Mouse (Mus musculus): Measurements from ENCODE around the gene Usp7. TPM values are rescaled to one million over a fixed set of nuclear protein-coding genes. Genes with fewer than 3 reads are reported as not detected.

Gene Usp7
- polyA plus RNA-seq, 1 experiment from 2014 or later: 45.4 TPM

GRCm38 (mm10) chr16:8795906-8796305, 3.8 kb upstream of the Usp7 start:
- DNase-seq (ENCODE audit: low spot score) (no peak), ATAC-seq (replicated peaks; ENCODE audit: low FRiP score, low TSS enrichment, low read depth) (no peak)
- 64% methylated on average over 2 of the region's 2 CpGs for WGBS

GRCm38 (mm10) chr16:8794952-8795351, 2.8 kb upstream of the Usp7 start:
- WGBS: 9% methylated on average over 3 of the region's 3 CpGs
- Histone ChIP-seq H3K4me1 (replicated peaks; ENCODE audit: control insufficient read depth, insufficient read depth, low read length) (no peaks in the 10 kb centered on the region), H3K27me3 (replicated peaks; ENCODE audit: control insufficient read depth, insufficient read depth, low read length) (no peaks in the 10 kb centered on the region), H3K27ac (ENCODE audit: low read depth) (no peak overlapping the region), H3K4me3 (ENCODE audit: low read depth, low read length) (no peak overlapping the region), H3K9ac (ENCODE audit: low read length) (no peak overlapping the region), H3K9me3 (ENCODE audit: control insufficient read depth, low read length) (no peaks in the 10 kb centered on the region), H3K4me2 (ENCODE audit: low read length) (no peak overlapping the region), H3K36me3 (ENCODE audit: control insufficient read depth, insufficient read depth, low read length) (no peaks in the 10 kb centered on the region)
- ATAC-seq (replicated peaks; ENCODE audit: low FRiP score, low TSS enrichment, low read depth) (no peak), DNase-seq (ENCODE audit: low spot score) (no peak)

More at GRCm38 (mm10) chr16:8795906-8796305, 3.8 kb upstream of the Usp7 start:
- H3K4me1 ChIP-seq (replicated peaks; ENCODE audit: control insufficient read depth, insufficient read depth, low read length): no peaks in the 10 kb centered on the region
- no peaks in the 10 kb centered on the region for H3K9me3 ChIP-seq (ENCODE audit: control insufficient read depth, low read length)
- H3K4me3 ChIP-seq (ENCODE audit: low read depth, low read length): no peak overlapping the region
- H3K27ac ChIP-seq (ENCODE audit: low read depth): no peak overlapping the region
- H3K9ac ChIP-seq (ENCODE audit: low read length): no peak overlapping the region
- no peak overlapping the region for H3K4me2 ChIP-seq (ENCODE audit: low read length)
- no peaks in the 10 kb centered on the region for H3K27me3 ChIP-seq (replicated peaks; ENCODE audit: control insufficient read depth, insufficient read depth, low read length)
- no peaks in the 10 kb centered on the region for H3K36me3 ChIP-seq (ENCODE audit: control insufficient read depth, insufficient read depth, low read length)

GRCm38 (mm10) chr16:8790886-8791285, 1.2 kb downstream of the Usp7 start:
- H3K4me3 ChIP-seq (ENCODE audit: low read depth, low read length): no peak overlapping the region
- H3K27ac ChIP-seq (ENCODE audit: low read depth): no peak overlapping the region
- WGBS: 78% methylated on average over 4 of the region's 4 CpGs
- H3K27me3 ChIP-seq (replicated peaks; ENCODE audit: control insufficient read depth, insufficient read depth, low read length): no peaks in the 10 kb centered on the region
- no peak for DNase-seq (ENCODE audit: low spot score)
- ATAC-seq (replicated peaks; ENCODE audit: low FRiP score, low TSS enrichment, low read depth): no peak
- no peaks in the 10 kb centered on the region for H3K36me3 ChIP-seq (ENCODE audit: control insufficient read depth, insufficient read depth, low read length)
- no peak overlapping the region for H3K4me2 ChIP-seq (ENCODE audit: low read length)
- H3K4me1 ChIP-seq (replicated peaks; ENCODE audit: control insufficient read depth, insufficient read depth, low read length): no peaks in the 10 kb centered on the region
- no peak overlapping the region for H3K9ac ChIP-seq (ENCODE audit: low read length)
- H3K9me3 ChIP-seq (ENCODE audit: control insufficient read depth, low read length): no peaks in the 10 kb centered on the region

- Histone ChIP-seq H3K4me3 (ENCODE audit: low read depth, low read length) (no peak overlapping the region), H3K9ac (ENCODE audit: low read length) (no peak overlapping the region), H3K9me3 (ENCODE audit: control insufficient read depth, low read length) (no peaks in the 10 kb centered on the region), H3K27me3 (replicated peaks; ENCODE audit: control insufficient read depth, insufficient read depth, low read length) (no peaks in the 10 kb centered on the region), H3K36me3 (ENCODE audit: control insufficient read depth, insufficient read depth, low read length) (no peaks in the 10 kb centered on the region), H3K4me2 (ENCODE audit: low read length) (no peak overlapping the region), H3K4me1 (replicated peaks; ENCODE audit: control insufficient read depth, insufficient read depth, low read length) (no peaks in the 10 kb centered on the region), H3K27ac (ENCODE audit: low read depth) (no peak overlapping the region)
- 59% methylated on average over 3 of the region's 3 CpGs for WGBS
- ATAC-seq (replicated peaks; ENCODE audit: low FRiP score, low TSS enrichment, low read depth) (no peak), DNase-seq (ENCODE audit: low spot score) (no peak)
Observed at GRCm38 (mm10) chr16:8784753-8785152, 7.4 kb downstream of the Usp7 start.

- no peak for ATAC-seq (replicated peaks; ENCODE audit: low FRiP score, low TSS enrichment, low read depth)
- WGBS: 84% methylated on average over 16 of the region's 16 CpGs
- DNase-seq (ENCODE audit: low spot score): no peak
- Histone ChIP-seq H3K4me1 (replicated peaks; ENCODE audit: control insufficient read depth, insufficient read depth, low read length) (no peaks in the 10 kb centered on the region), H3K27me3 (replicated peaks; ENCODE audit: control insufficient read depth, insufficient read depth, low read length) (no peaks in the 10 kb centered on the region), H3K27ac (ENCODE audit: low read depth) (no peak overlapping the region), H3K4me2 (ENCODE audit: low read length) (no peak overlapping the region), H3K4me3 (ENCODE audit: low read depth, low read length) (no peak overlapping the region), H3K9ac (ENCODE audit: low read length) (no peak overlapping the region), H3K36me3 (ENCODE audit: control insufficient read depth, insufficient read depth, low read length) (no peaks in the 10 kb centered on the region), H3K9me3 (ENCODE audit: control insufficient read depth, low read length) (no peaks in the 10 kb centered on the region)
Observed at GRCm38 (mm10) chr16:8783198-8783913, 8.8 kb downstream of the Usp7 start.

GRCm38 (mm10) chr16:8781660-8782059, 10.4 kb downstream of the Usp7 start:
- no peaks in the 10 kb centered on the region for H3K27me3 ChIP-seq (replicated peaks; ENCODE audit: control insufficient read depth, insufficient read depth, low read length)
- H3K27ac ChIP-seq (ENCODE audit: low read depth): no peak overlapping the region
- WGBS: 87% methylated on average over 2 of the region's 2 CpGs
- H3K4me1 ChIP-seq (replicated peaks; ENCODE audit: control insufficient read depth, insufficient read depth, low read length): no peaks in the 10 kb centered on the region
- no peak for ATAC-seq (replicated peaks; ENCODE audit: low FRiP score, low TSS enrichment, low read depth)
- no peak overlapping the region for H3K4me3 ChIP-seq (ENCODE audit: low read depth, low read length)
- no peak overlapping the region for H3K9ac ChIP-seq (ENCODE audit: low read length)
- no peak overlapping the region for H3K4me2 ChIP-seq (ENCODE audit: low read length)
- no peaks in the 10 kb centered on the region for H3K36me3 ChIP-seq (ENCODE audit: control insufficient read depth, insufficient read depth, low read length)
- no peaks in the 10 kb centered on the region for H3K9me3 ChIP-seq (ENCODE audit: control insufficient read depth, low read length)
- no peak for DNase-seq (ENCODE audit: low spot score)

- Histone ChIP-seq H3K27ac (ENCODE audit: low read depth) (no peak overlapping the region), H3K4me2 (ENCODE audit: low read length) (no peak overlapping the region), H3K9ac (ENCODE audit: low read length) (no peak overlapping the region), H3K4me1 (replicated peaks; ENCODE audit: control insufficient read depth, insufficient read depth, low read length) (no peaks in the 10 kb centered on the region), H3K36me3 (ENCODE audit: control insufficient read depth, insufficient read depth, low read length) (no peaks in the 10 kb centered on the region), H3K4me3 (ENCODE audit: low read depth, low read length) (no peak overlapping the region), H3K9me3 (ENCODE audit: control insufficient read depth, low read length) (no peaks in the 10 kb centered on the region), H3K27me3 (replicated peaks; ENCODE audit: control insufficient read depth, insufficient read depth, low read length) (no peaks in the 10 kb centered on the region)
- 68% methylated on average over 6 of the region's 6 CpGs for WGBS
- no peak for ATAC-seq (replicated peaks; ENCODE audit: low FRiP score, low TSS enrichment, low read depth)
- no peak for DNase-seq (ENCODE audit: low spot score)
Observed at GRCm38 (mm10) chr16:8781191-8781590, 10.9 kb downstream of the Usp7 start.

GRCm38 (mm10) chr16:8780187-8780586, 11.9 kb downstream of the Usp7 start:
- Histone ChIP-seq H3K4me1 (replicated peaks; ENCODE audit: control insufficient read depth, insufficient read depth, low read length) (no peaks in the 10 kb centered on the region), H3K9me3 (ENCODE audit: control insufficient read depth, low read length) (no peaks in the 10 kb centered on the region), H3K4me2 (ENCODE audit: low read length) (no peak overlapping the region), H3K9ac (ENCODE audit: low read length) (no peak overlapping the region), H3K27ac (ENCODE audit: low read depth) (no peak overlapping the region), H3K27me3 (replicated peaks; ENCODE audit: control insufficient read depth, insufficient read depth, low read length) (no peaks in the 10 kb centered on the region), H3K4me3 (ENCODE audit: low read depth, low read length) (no peak overlapping the region), H3K36me3 (ENCODE audit: control insufficient read depth, insufficient read depth, low read length) (no peaks in the 10 kb centered on the region)
- ATAC-seq (replicated peaks; ENCODE audit: low FRiP score, low TSS enrichment, low read depth): no peak
- DNase-seq (ENCODE audit: low spot score): no peak
- 74% methylated on average over 3 of the region's 3 CpGs for WGBS

GRCm38 (mm10) chr16:8778697-8779096, 13.4 kb downstream of the Usp7 start:
- Histone ChIP-seq H3K4me3 (ENCODE audit: low read depth, low read length) (no peak overlapping the region), H3K4me1 (replicated peaks; ENCODE audit: control insufficient read depth, insufficient read depth, low read length) (no peaks in the 10 kb centered on the region), H3K27me3 (replicated peaks; ENCODE audit: control insufficient read depth, insufficient read depth, low read length) (no peaks in the 10 kb centered on the region), H3K9ac (ENCODE audit: low read length) (no peak overlapping the region), H3K27ac (ENCODE audit: low read depth) (no peak overlapping the region), H3K9me3 (ENCODE audit: control insufficient read depth, low read length) (no peaks in the 10 kb centered on the region), H3K36me3 (ENCODE audit: control insufficient read depth, insufficient read depth, low read length) (no peaks in the 10 kb centered on the region), H3K4me2 (ENCODE audit: low read length) (no peak overlapping the region)
- no peak for ATAC-seq (replicated peaks; ENCODE audit: low FRiP score, low TSS enrichment, low read depth)
- DNase-seq (ENCODE audit: low spot score): no peak
